ENCODE assay signal across 9 mouse cellular contexts in genomic region chr5:135286185-135286584, GRCm38 (mm10). TPM values are rescaled to one million over a fixed set of nuclear protein-coding genes. Genes with fewer than 3 reads are reported as not detected.
A peak's percentile ranks its signal among the peaks of the same experiment; 100 is the strongest.
DNase-seq lines count a peak whose midpoint lies in the region; ATAC-seq and TF ChIP-seq lines count a peak whose summit lies in the region.
"Had no signal": no experiment of that assay in that cellular context is flagged by ENCODE, and none has a peak within 500 bp of the region (broad histone marks: within the 10 kb centered on the region; RNA-seq: fewer than 3 reads in every experiment).

No protein-coding gene starts in this region.

- H3K79me2 ChIP-seq in C2C12 (ENCODE audit: control insufficient read depth, insufficient read depth) = no peaks in the 10 kb centered on the region

- no peak overlapping the region for H3K27ac ChIP-seq in embryonic fibroblast, embryonic 13.5 days (ENCODE audit: insufficient read depth, low read length)
- no peak overlapping the region for H3K27ac ChIP-seq in heart, embryonic 16.5 days (ENCODE audit: low read length)
- no peak overlapping the region for H3K27ac ChIP-seq in olfactory bulb, adult 2 months (ENCODE audit: insufficient read depth, low read depth, low read length)

- no peak for TF ChIP-seq POLR2A in embryonic fibroblast, embryonic 13.5 days (IDR thresholded peaks at IDR 0.05; ENCODE audit: low read depth, low read length)
- no peak for TF ChIP-seq POLR2A in olfactory bulb, adult 2 months (IDR thresholded peaks at IDR 0.05; ENCODE audit: insufficient read depth, low read depth, low read length)

- H3K4me1 ChIP-seq in embryonic fibroblast, embryonic 13.5 days (ENCODE audit: control insufficient read depth, insufficient read depth, low read length) = no peaks in the 10 kb centered on the region
- no peaks in the 10 kb centered on the region for H3K4me1 ChIP-seq in heart, embryonic 16.5 days (ENCODE audit: control insufficient read depth, insufficient read depth, low read length)
- H3K4me1 ChIP-seq in olfactory bulb, adult 2 months (ENCODE audit: control insufficient read depth, insufficient read depth, low read length) = no peaks in the 10 kb centered on the region

- 0% methylated on average over 6 of the region's 6 CpGs for WGBS in heart, embryonic 16.5 days
- 10% methylated on average over 6 of the region's 6 CpGs for WGBS in olfactory bulb, adult 2 months

- H3K4me3 ChIP-seq in C2C12 (ENCODE audit: insufficient read depth, poor library complexity, severe bottlenecking) = no peak overlapping the region
- H3K4me3 ChIP-seq in embryonic fibroblast, embryonic 13.5 days (ENCODE audit: insufficient read depth, low read length) = no peak overlapping the region
- no peak overlapping the region for H3K4me3 ChIP-seq in heart, embryonic 16.5 days (ENCODE audit: low read length)
- H3K4me3 ChIP-seq in olfactory bulb, adult 2 months (ENCODE audit: insufficient read depth, low read depth, low read length) = no peak overlapping the region
- H3K4me3 ChIP-seq: erythroblast, embryonic 14.5 days had no signal

- peak; percentile 52 to 66 for DNase-seq in adrenal gland, postnatal 4 days (ENCODE audit: low spot score in 2 of 2)
- peak; percentile 76 to 87 for DNase-seq in kidney, postnatal 25 days
- peak; percentile 50 to 59 for DNase-seq in lung, adult 18-20 months
- peak; percentile 39 for DNase-seq in testis, postnatal 14 days (ENCODE audit: low spot score)

- H3K4me2 ChIP-seq in heart, embryonic 16.5 days (ENCODE audit: low read depth, low read length) = no peak overlapping the region

- peaks cover 35% of the 10 kb centered on the region for H3K27me3 ChIP-seq in C2C12 (ENCODE audit: control insufficient read depth, insufficient read depth, insufficient read length)
- no peaks in the 10 kb centered on the region for H3K27me3 ChIP-seq in heart, embryonic 16.5 days (ENCODE audit: control insufficient read depth, insufficient read depth, low read length)

- peak; percentile 94 for TF ChIP-seq CTCF in C2C12 (IDR thresholded peaks at IDR 0.05; ENCODE audit: control insufficient read depth, insufficient read depth, insufficient read length)
- peak; percentile 98 for TF ChIP-seq CTCF in embryonic fibroblast, embryonic 13.5 days (IDR thresholded peaks at IDR 0.05; ENCODE audit: borderline replicate concordance, insufficient read depth, low read length)
- peak; percentile 76 for TF ChIP-seq CTCF in olfactory bulb, adult 2 months (IDR thresholded peaks at IDR 0.05; ENCODE audit: insufficient read depth, low read depth, low read length)

- no peak overlapping the region for H3ac ChIP-seq in C2C12 (ENCODE audit: control insufficient read depth, insufficient read length, low read depth)

- H3K79me3 ChIP-seq in C2C12 (ENCODE audit: low read depth) = no peaks in the 10 kb centered on the region

- no peaks in the 10 kb centered on the region for H3K9me3 ChIP-seq in heart, embryonic 16.5 days (replicated peaks; ENCODE audit: control insufficient read depth, low read length)

- H3K9ac ChIP-seq in heart, embryonic 16.5 days (ENCODE audit: low read length) = no peak overlapping the region

- ATAC-seq in heart, embryonic 16.5 days (replicated peaks; ENCODE audit: extremely low read depth, insufficient read depth, low FRiP score) = peak; percentile 54; the same call in 1 of the 2 replicates

- no peaks in the 10 kb centered on the region for H3K36me3 ChIP-seq in C2C12 (ENCODE audit: control insufficient read depth, insufficient read depth)
- H3K36me3 ChIP-seq in heart, embryonic 16.5 days (ENCODE audit: control insufficient read depth, insufficient read depth) = no peaks in the 10 kb centered on the region

TF ChIP-seq in C2C12, 6 proteins besides CTCF, POLR2A, EP300 and RAD21:
- TF ChIP-seq MAX (IDR thresholded peaks at IDR 0.05) (no peak), USF1 (IDR thresholded peaks at IDR 0.05; ENCODE audit: low read depth) (no peak), CEBPB (IDR thresholded peaks at IDR 0.05; ENCODE audit: low read depth) (no peak), MYOD1 (IDR thresholded peaks at IDR 0.05; ENCODE audit: control insufficient read depth, insufficient read length, low read depth) (no peak), MYOG (IDR thresholded peaks at IDR 0.05; ENCODE audit: control insufficient read depth, extremely low read depth, insufficient read length) (no peak), FOSL1 (IDR thresholded peaks at IDR 0.05; ENCODE audit: insufficient read depth, low read length, poor library complexity, severe bottlenecking) (no peak)

RNA-seq across cellular contexts. Expression of gene Fzd9, which starts 35.2 kb away (rescaled TPM):
- polyA plus RNA-seq in C2C12 (2012; fragmentation: generic; extraction: Trizol) = 0.89 TPM
- 1 to 10 TPM; 2.6 to 2.8 TPM for total RNA-seq in adrenal gland, postnatal 4 days (2021)
- not detected in 2 replicates for polyA plus RNA-seq in embryonic fibroblast, embryonic 13.5 days (2011; ENCODE audit: insufficient read length, low read depth, missing spikeins)
- 4.3 and 5.2 TPM in 2 replicates for polyA plus RNA-seq in heart, embryonic 16.5 days (2015; fragmentation: Nextera tagmentation; extraction: Ambion mirVana)
- not detected in 2 replicates for polyA plus RNA-seq in olfactory bulb, adult 2 months (2012; ENCODE audit: insufficient read depth, insufficient read length, low replicate concordance, missing spikeins)
